Mouse (Mus musculus) heart, adult 9 months (tissue): ENCODE data around the gene Dnajc24.
A peak's percentile ranks its signal among the peaks of the same experiment; 100 is the strongest.

Source experiments
- DNase-seq, 2 experiments: peaks; one replicate each; pipeline ENCODE4 v3.0.0; 2022; ENCODE audit warnings: low spot score in 2 of 2

Gene Dnajc24

DNA sequence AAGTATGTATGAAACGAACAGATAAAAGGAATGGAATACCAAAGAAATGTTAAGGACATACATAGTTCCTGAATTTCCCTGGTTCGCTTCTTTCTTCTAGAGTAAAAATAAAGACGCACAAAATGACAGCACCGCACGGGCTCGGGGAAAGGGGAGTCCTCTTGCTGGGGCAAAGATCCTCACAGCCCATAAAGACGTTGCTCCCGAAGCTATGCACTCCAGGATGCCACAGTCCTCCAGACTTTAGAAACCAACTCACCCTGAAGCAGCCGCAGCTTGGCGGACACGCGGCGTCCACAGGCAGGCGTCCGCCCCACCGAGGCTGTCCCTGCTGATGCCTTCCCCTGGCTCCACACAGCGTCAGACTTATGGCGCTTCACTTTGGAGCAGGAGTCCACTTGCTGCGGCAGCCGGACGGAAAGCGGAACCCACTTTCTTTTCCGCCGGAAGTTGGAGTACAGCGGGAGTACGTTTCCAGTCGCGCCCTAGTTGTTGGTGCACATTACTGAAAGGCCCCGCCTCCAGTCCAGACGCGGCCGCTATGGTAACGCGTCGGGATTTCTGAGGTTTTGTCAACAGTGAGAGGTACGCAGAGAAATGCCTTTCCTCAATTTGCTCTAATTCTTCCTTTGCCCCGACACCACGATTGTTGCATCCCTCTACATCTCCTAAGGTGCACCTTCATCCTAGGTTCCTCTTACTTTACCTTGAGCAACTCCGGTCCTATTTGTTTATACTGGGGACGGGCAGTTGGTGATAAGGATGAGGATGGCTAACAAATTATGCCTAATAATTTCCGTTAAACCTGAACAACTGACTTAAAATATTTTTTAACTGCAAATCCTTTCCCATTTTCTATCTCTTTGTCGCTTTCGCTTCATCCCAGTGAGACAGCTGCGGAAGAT, at the start of gene Dnajc24:
Gene Dnajc24, minus strand, starts transcription at position 715 of the 905 bp plus-strand sequence.
- DNase-seq, result peak; percentile 77 to 88

DNA sequence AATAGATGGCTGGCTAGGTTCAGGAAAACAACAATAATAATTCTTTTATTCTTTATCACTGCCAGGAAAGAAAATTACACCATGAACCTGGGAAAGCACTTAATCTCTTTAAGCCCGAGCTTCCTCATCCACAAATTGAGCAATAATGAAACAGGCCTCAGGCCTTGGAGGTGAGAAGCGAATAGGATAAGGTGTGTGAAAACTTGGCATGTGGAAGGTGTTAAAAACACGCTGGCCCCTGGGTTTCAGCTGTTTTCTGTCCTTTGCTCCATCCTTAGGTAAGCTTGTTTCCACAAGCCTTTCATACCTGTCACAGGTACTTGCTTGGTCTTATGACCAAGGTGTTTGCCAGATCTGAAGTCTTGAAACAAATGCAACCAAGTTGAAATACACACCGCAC, 43.3 kb upstream of the Dnajc24 start:
- DNase-seq, result no peak

DNA sequence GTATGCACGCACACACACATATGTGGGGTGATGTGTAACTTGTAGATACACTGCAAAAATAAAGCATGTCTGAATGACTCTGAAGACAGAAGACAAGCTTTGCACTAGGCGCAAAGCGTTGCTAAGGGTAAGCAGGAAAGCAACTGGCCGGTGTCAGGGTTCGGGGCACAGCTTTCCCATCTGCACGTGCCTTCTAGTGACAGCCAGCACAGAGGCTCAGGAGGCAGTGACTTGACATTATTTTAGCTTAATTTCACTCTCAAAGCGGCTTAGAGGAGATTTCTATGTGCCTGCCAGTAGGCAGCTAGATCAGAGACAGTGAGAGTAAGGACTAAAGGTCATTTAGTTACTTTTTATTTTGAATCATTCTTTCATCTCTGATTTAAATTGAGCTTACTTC, 39.1 kb upstream of the Dnajc24 start:
- no peak for DNase-seq

DNA sequence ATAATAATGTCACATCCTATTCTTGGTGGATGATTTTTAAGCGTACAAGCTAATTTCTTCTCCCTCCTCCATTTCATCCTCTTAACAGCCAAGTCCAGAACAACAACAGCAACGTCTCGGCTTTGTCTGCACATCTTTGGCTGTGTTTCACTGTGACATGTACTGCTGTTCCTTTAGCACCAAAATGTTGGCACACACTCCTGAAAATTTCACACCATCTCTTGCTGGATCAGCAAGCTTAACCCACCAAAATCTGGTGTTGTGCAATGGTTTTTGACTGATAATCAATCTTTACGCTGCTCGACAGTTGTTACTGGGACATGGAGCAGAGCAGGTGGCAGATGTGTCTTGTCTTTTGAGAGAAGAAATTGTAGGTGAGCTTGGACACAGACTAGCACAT, 38.6 kb upstream of the Dnajc24 start:
- DNase-seq, result no peak

DNA sequence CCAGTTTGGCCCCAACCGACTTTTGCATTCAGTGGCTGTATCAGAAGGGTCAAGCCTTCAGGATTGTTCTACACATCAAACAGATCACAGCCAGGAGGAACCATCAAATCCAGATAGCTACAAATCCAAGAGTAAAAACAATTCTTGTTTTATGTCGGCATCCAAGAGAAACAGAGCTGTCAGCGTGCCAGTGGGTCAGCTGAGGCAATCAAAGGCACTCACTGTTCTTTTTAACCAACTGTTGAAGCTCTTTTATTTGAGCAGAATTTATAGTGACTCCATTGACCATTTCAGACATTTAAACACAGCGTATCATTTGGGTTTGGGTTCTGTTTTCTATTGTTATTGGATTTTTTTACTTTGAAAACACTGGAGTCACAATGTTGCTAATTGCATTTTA, 34.9 kb upstream of the Dnajc24 start:
- no peak for DNase-seq

DNA sequence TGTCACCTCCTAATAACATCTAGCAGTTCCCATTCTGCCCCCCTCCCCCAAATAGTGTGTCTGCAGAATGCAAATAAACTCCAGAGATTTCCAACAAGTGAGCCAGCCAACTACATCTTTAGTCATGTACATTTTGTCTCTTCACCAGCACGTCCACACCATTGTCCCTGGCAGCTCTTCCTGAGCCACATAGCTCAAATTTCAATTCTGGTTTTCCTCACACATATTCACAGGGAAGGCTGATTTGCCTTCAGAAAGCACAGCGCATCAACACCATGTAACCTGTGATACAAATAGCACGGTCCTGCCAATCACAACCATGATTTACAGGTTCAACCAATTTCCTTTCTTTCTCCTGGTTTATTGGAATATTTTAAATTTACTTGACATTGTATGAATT, 21.5 kb upstream of the Dnajc24 start:
- DNase-seq, result no peak

DNA sequence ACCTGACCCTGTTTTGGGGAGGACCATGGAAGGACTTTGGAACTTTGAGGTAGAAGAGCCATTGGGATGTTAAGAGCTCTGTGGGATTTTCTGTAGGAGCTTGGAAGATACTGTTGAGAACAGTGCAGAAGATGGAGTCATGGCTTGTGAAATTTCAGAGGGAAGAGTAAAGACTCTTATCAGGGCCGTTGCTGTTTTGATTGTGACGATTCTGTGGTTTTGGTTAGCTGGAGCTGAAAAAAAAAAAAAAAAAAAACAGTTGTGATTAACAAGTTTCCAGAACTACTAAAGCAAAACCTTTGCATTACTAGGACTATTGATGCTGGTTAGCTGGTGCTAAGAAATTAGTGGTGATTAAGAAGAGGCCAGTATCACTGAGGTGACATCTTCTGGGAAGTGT, 5.1 kb upstream of the Dnajc24 start:
- DNase-seq, result no peak

DNA sequence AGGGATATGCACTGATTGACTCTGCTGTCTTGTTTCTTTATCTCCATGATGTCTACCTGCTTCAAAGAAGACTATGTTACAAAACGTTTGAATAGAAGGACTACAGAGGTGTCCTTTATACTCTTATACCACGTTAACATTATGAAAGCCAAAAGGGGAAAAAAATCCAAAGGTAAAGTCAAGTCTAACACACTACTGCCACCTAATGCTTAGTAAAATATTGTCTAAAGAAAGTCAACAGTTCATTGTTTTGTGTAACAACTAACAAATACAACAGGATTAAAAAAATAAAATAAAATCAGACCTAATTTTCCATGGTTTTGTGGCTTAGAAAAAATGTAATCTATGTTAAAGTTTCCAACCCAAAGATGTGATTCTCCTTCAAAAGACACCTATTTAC, 15.3 kb downstream of the Dnajc24 start:
- DNase-seq, result no peak

DNA sequence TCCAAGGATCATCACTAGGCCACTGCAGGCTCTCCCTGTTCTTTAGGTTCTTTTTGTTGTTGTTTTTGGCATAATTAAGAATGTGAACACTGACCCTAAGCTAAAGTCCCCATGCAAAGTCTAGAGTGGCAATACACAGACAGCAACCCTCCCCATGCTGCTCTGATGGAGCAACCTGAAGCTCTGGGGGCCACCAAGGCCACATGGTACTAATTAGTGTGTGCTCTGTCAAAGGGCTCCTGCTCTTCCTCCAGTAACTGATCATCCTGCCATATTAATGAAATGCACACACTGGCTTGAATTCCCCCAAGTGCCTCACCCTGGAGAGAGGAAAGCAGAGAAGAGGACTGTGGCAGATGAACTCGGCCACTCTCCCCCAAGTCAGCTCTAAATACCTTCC, 16.2 kb downstream of the Dnajc24 start:
- no peak for DNase-seq

DNA sequence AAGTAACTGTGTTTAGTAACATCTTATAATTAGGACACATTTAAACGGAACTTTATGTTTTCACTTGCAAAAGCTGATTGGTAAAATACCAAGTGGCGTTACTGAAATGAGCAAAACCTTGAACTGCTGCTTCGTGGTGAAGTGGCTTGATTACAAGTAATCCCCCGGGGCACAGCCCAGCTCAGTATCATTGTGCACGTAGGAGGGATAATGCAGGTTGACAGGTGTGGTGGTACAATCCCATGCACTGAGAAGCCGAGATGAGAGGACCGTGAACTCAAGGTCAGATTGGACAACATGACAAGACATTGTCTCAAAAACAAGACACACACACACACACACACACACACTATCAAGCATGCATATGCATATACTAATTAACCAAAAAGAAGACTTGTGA, 18.1 kb downstream of the Dnajc24 start:
- DNase-seq, result no peak

DNA sequence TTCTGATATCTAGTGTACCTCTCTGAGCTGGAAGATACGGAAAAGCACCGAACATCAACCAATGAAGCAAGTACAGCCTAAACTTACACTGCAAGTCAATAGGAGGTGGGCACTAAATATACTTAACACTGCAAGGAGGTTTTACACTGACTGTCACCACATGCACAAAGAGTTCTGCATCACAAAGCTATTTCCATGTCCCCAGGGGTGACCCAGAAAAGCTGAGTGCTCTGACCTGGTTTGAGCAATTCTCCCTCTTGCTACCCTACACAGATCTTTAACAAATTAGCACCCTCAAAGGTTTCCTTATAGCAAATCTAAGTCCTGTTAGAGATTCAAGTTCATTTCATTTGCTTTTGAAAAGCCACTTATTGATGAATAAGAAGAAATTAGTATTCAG, 25.3 kb downstream of the Dnajc24 start:
- DNase-seq, result no peak

DNA sequence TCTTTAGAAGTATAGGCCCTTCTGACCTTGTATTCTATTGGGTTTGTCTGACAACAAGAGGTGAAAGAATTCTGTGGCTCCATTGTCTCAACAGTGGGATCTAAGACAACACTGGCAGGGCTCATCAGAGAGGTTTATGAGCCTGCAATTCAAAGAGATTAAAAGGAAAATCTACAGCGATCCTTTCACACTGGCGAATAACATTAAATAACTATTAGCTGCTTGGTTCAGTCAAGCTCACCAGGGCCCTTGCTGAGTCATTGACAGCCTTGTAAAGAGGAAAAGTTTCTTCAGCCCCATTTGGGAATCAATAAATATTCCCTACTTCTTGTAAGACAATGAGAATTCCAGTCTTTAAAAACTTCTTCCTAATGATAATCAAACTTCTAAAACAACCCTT, 29.4 kb downstream of the Dnajc24 start:
- no peak for DNase-seq

DNA sequence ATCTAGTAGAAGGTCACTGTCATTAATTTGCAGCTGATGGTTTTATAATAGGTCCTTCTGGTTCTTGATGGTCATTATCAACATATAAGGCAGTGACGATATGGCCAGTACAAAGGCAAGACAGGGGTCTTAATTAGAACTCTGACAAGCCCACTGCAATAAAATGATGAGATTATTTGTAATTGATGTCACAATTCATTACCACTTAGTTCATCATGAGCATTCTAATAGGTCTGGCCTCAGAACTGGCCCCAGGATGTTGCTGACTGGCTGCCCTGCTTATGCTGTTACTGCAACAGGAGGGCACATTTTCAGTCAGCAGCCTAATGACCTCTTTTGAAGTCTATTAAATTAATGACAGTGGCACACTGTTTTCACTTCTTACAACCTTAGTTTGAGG, 39.9 kb downstream of the Dnajc24 start:
- DNase-seq, result no peak

DNA sequence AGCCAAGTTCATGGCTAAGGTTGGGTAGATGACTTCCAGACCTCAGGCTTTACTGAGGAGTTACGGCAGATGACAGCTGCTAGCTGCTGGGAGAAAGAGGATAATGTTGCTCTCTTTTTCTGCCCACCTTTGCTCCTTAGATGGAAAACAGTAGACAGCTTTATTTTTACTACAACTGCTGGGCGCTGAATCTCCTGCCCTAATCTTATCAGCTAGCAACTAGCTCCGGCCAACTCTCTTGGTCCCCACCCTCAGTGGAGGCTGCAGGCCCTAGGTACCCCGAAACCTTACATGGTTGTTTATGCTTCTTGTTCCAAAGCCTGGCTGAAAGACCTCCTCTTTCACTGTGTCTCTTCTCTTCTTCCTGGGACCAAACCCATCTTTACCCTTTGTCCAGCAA, 49.5 kb downstream of the Dnajc24 start:
- DNase-seq, result no peak

DNA sequence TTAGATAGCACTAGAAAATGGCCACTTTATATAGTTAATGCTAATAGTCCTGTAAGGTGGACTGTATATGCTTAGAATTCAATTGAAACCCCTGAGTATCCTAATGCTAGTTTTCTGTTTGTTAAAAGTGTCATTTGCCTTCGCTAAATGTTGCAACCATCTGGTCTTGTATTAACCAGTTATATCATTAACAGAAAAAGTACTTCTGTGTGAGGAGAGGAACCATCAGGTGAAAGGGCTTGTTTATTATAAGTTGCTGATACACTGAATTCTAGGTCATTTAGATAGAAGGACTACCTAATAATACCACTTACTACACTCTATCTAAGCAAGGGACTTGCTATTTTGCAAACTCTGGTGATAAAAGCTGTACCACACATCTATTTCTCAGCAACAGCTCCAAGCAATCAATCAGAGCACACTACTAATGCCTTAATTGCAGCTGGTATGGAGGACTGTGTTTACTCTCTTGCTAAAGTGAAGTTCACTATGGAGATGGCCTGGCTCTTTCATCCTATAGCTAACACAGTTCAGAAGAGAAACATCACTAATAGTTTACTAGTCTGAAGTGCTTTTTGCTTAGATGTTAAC, 51.9 kb downstream of the Dnajc24 start:
- DNase-seq, result no peak

DNA sequence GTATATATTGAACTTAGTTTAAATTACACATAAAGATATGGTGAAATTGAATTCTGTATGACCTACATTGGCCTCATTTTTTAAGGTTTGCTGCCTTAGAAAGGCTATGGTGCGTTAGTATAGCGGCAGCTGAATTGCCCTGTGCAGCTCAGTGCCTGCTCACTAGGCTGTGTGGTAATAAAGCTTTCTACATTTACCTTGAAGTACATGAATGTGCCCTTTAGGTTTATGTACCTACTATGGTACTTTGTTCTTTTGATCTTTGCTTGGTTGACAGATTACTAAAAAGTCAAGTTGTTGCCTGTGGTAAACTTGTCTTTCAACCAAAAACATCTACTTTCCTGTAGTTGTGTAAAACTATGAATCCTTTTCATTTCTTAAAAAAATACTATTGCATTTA, 53.2 kb downstream of the Dnajc24 start:
- no peak for DNase-seq

DNA sequence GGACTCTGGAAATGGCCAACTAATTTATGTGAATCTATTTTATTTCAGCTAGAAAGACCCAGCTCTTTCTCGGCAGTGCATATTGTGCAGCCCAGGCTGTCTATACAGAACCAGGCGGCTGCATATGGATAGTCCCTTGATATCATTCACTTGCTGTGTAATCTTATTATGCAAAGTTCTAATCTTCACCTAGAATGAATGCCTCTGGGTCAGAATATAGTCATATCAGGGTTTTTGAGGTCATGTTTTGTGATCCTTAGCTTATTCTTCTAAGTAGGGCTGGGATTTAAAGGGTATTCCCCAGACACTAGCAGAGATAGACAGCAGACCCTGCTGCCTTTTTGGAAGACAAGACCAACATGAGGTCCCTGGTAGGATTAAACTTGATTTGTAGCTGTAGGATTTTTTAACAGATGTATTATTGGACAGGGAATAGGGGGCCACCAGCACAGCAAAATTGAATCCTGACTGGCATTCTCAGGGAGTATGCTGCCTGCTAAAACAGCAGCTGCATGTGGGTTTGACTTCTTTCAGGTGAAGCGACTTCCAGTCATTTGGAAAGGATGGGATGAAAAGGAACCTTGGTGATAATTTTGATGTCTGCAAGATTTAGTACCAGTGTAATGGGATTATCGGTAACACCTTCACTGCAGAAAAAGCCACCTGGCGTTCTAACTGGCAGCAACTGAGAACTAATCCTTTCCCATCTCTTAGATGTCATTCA, 85.6 kb downstream of the Dnajc24 start:
- no peak for DNase-seq
